Mouse (Mus musculus) frontal cortex, adult 2 months (tissue): ENCODE results near the gene Sp7. TPM values are rescaled to one million over a fixed set of nuclear protein-coding genes. Genes with fewer than 3 reads are reported as not detected.

Experiments
- DNase-seq, 2 experiments: peaks; one replicate each; pipeline ENCODE4 v3.0.0; 2022; ENCODE audit warnings: low spot score in 1 of 2; ENCODE audit errors: extremely low spot score in 1 of 2
- polyA plus RNA-seq: library from polyadenylated mRNA; depleted of rRNA; stranded (reverse); fragments of >200 nt; gene quantifications from 2 replicates; pipeline ENCODE4 v1.2.3, GENCODE M21; 2012

Gene Sp7
- polyA plus RNA-seq, 1 experiment = 18.4 TPM

- no peak for DNase-seq
Observed at GRCm38 (mm10) chr15:102392520-102392919, 25.5 kb upstream of the Sp7 start.

- DNase-seq = no peak
Observed at GRCm38 (mm10) chr15:102388942-102389341, 22.0 kb upstream of the Sp7 start.

GRCm38 (mm10) chr15:102386640-102387039 is 19.7 kb upstream of the Sp7 start:
- no peak for DNase-seq

GRCm38 (mm10) chr15:102383671-102384070 is 16.7 kb upstream of the Sp7 start:
- DNase-seq = no peak

GRCm38 (mm10) chr15:102381575-102381974 is 14.6 kb upstream of the Sp7 start:
- DNase-seq = peak; percentile 39 to 90

- no peak for DNase-seq
Observed at GRCm38 (mm10) chr15:102377810-102378262, 10.9 kb upstream of the Sp7 start.

- peak; percentile 61 to 85 for DNase-seq
Observed at GRCm38 (mm10) chr15:102377163-102377543, 10.2 kb upstream of the Sp7 start.

GRCm38 (mm10) chr15:102376453-102377162 is 9.6 kb upstream of the Sp7 start:
- DNase-seq = peak in 1 of 2 experiments; percentile 25

GRCm38 (mm10) chr15:102370727-102371126 is 3.7 kb upstream of the Sp7 start:
- DNase-seq = no peak

- DNase-seq = no peak
Observed at GRCm38 (mm10) chr15:102369972-102370371, 3.0 kb upstream of the Sp7 start.

GRCm38 (mm10) chr15:102366238-102366637 is 744 bp downstream of the Sp7 start:
- no peak for DNase-seq

GRCm38 (mm10) chr15:102364678-102365077 is 2.3 kb downstream of the Sp7 start:
- no peak for DNase-seq

- no peak for DNase-seq
Observed at GRCm38 (mm10) chr15:102362648-102363047, 4.3 kb downstream of the Sp7 start.

GRCm38 (mm10) chr15:102358834-102359233 is 8.1 kb downstream of the Sp7 start:
- DNase-seq = no peak

- DNase-seq = no peak
Observed at GRCm38 (mm10) chr15:102358126-102358525, 8.9 kb downstream of the Sp7 start.

GRCm38 (mm10) chr15:102356501-102357325 is 10.3 kb downstream of the Sp7 start:
- DNase-seq = no peak

GRCm38 (mm10) chr15:102355871-102356441 is 11.0 kb downstream of the Sp7 start:
- DNase-seq = peak in 1 of 2 experiments; percentile 18

- peak in 1 of 2 experiments; percentile 24 for DNase-seq
Observed at GRCm38 (mm10) chr15:102355134-102355870, 11.7 kb downstream of the Sp7 start.

- no peak for DNase-seq
Observed at GRCm38 (mm10) chr15:102353986-102354385, 13.0 kb downstream of the Sp7 start.

- no peak for DNase-seq
Observed at GRCm38 (mm10) chr15:102352177-102352576, 14.8 kb downstream of the Sp7 start.

GRCm38 (mm10) chr15:102350942-102351291 is 16.1 kb downstream of the Sp7 start:
- DNase-seq = no peak
